In genomic region chr2:77506308-77506707, GRCm38 (mm10) we compare ENCODE assay signal across 8 mouse cellular contexts.
DNase-seq lines count a peak whose midpoint lies in the region; ATAC-seq and TF ChIP-seq lines count a peak whose summit lies in the region.

No protein-coding gene starts in this region.

- no peak overlapping the region for H3K27ac ChIP-seq in kidney, embryonic 16.5 days (ENCODE audit: low read length)
- no peak overlapping the region for H3K27ac ChIP-seq in embryonic facial prominence, embryonic 14.5 days (replicated peaks; ENCODE audit: low read depth, low read length)
- H3K27ac ChIP-seq in limb, embryonic 10.5 days, result 0 out of 2 replicates have a peak overlapping the region, but pooled peaks have one; percentile 21
- H3K27ac ChIP-seq in midbrain, postnatal 0 days (ENCODE audit: low read depth, low read length), result no peak overlapping the region

- WGBS in kidney, embryonic 16.5 days, result 6% methylated on average over 7 of the region's 7 CpGs
- 10% methylated on average over 7 of the region's 7 CpGs for WGBS in embryonic facial prominence, embryonic 14.5 days
- 2% methylated on average over 7 of the region's 7 CpGs for WGBS in limb, embryonic 10.5 days
- 4% methylated on average over 7 of the region's 7 CpGs for WGBS in midbrain, postnatal 0 days

- H3K4me2 ChIP-seq in kidney, embryonic 16.5 days (replicated peaks; ENCODE audit: low read depth, low read length), result peak overlapping the region; percentile 49
- peak overlapping the region; percentile 32 for H3K4me2 ChIP-seq in embryonic facial prominence, embryonic 14.5 days (ENCODE audit: low read depth, low read length)
- H3K4me2 ChIP-seq in midbrain, postnatal 0 days (ENCODE audit: low read depth, low read length, poor library complexity, severe bottlenecking), result 0 out of 2 replicates have a peak overlapping the region, but pooled peaks have one; percentile 12

- H3K4me3 ChIP-seq in kidney, embryonic 16.5 days (ENCODE audit: low read length), result peak overlapping the region; percentile 27
- no peak overlapping the region for H3K4me3 ChIP-seq in embryonic facial prominence, embryonic 14.5 days (ENCODE audit: low read depth, low read length)
- H3K4me3 ChIP-seq in limb, embryonic 10.5 days, result peak overlapping the region; percentile 36
- no peak overlapping the region for H3K4me3 ChIP-seq in midbrain, postnatal 0 days (ENCODE audit: low read depth, low read length)

- no peaks in the 10 kb centered on the region for H3K9me3 ChIP-seq in kidney, embryonic 16.5 days (ENCODE audit: low read length)
- no peaks in the 10 kb centered on the region for H3K9me3 ChIP-seq in embryonic facial prominence, embryonic 14.5 days (ENCODE audit: control insufficient read depth, low read length)
- no peaks in the 10 kb centered on the region for H3K9me3 ChIP-seq in limb, embryonic 10.5 days (replicated peaks)
- no peaks in the 10 kb centered on the region for H3K9me3 ChIP-seq in midbrain, postnatal 0 days (ENCODE audit: low read length)

- no peak for TF ChIP-seq CTCF in midbrain, postnatal 0 days (IDR thresholded peaks at IDR 0.05)

- H3K9ac ChIP-seq in kidney, embryonic 16.5 days (replicated peaks; ENCODE audit: low read length), result 0 out of 2 replicates have a peak overlapping the region, but pooled peaks have one; percentile 16
- H3K9ac ChIP-seq in embryonic facial prominence, embryonic 14.5 days (ENCODE audit: low read depth, low read length), result no peak overlapping the region
- no peak overlapping the region for H3K9ac ChIP-seq in midbrain, postnatal 0 days (replicated peaks; ENCODE audit: low read length, poor library complexity, severe bottlenecking)

- no peaks in the 10 kb centered on the region for H3K27me3 ChIP-seq in kidney, embryonic 16.5 days (ENCODE audit: insufficient read depth, low read length)
- H3K27me3 ChIP-seq in embryonic facial prominence, embryonic 14.5 days (replicated peaks; ENCODE audit: control insufficient read depth, insufficient read depth, low read length), result no peaks in the 10 kb centered on the region
- no peaks in the 10 kb centered on the region for H3K27me3 ChIP-seq in limb, embryonic 10.5 days (ENCODE audit: low read depth, poor library complexity, severe bottlenecking)
- H3K27me3 ChIP-seq in midbrain, postnatal 0 days (ENCODE audit: insufficient read depth, low read length), result no peaks in the 10 kb centered on the region

- ATAC-seq in kidney, embryonic 16.5 days (ENCODE audit: low FRiP score, low TSS enrichment), result peak; percentile 54; the same call in 1 of the 2 replicates
- ATAC-seq in embryonic facial prominence, embryonic 14.5 days (ENCODE audit: low read depth), result no peak
- peak; percentile 38; the same call in 1 of the 2 replicates for ATAC-seq in midbrain, postnatal 0 days (ENCODE audit: low FRiP score)

- intact Hi-C loops in left cerebral cortex, postnatal 10 days (cut with DNase I), result no loop called here

- H3K36me3 ChIP-seq in kidney, embryonic 16.5 days (ENCODE audit: insufficient read depth, low read length), result no peaks in the 10 kb centered on the region
- H3K36me3 ChIP-seq in embryonic facial prominence, embryonic 14.5 days (ENCODE audit: control insufficient read depth, insufficient read depth, low read length), result no peaks in the 10 kb centered on the region
- H3K36me3 ChIP-seq in limb, embryonic 10.5 days, result no peaks in the 10 kb centered on the region
- no peaks in the 10 kb centered on the region for H3K36me3 ChIP-seq in midbrain, postnatal 0 days (ENCODE audit: insufficient read depth, low read length)

- DNase-seq in kidney, adult 18-20 months, result no peak
- no peak for DNase-seq in embryonic facial prominence, embryonic 14.5 days (ENCODE audit: low spot score)
- no peak for DNase-seq in limb, embryonic 10.5 days (ENCODE audit: low spot score)
- DNase-seq in midbrain, postnatal 0 days (ENCODE audit: low spot score), result no peak
- DNase-seq in testis, postnatal 14 days (ENCODE audit: low spot score), result no peak
- DNase-seq in left cerebral cortex, postnatal 10 days (ENCODE audit: extremely low spot score in 1 of 2, low spot score in 2 of 2), result no peak
- no peak for DNase-seq in natural killer cell, adult 2 months (ENCODE audit: low spot score in 2 of 2)

- peaks cover 8% of the 10 kb centered on the region for H3K4me1 ChIP-seq in kidney, embryonic 16.5 days (ENCODE audit: insufficient read depth, low read length)
- H3K4me1 ChIP-seq in embryonic facial prominence, embryonic 14.5 days (ENCODE audit: control insufficient read depth, insufficient read depth, low read length), result no peaks in the 10 kb centered on the region
- H3K4me1 ChIP-seq in limb, embryonic 10.5 days, result peaks cover 10% of the 10 kb centered on the region
- no peaks in the 10 kb centered on the region for H3K4me1 ChIP-seq in midbrain, postnatal 0 days (ENCODE audit: insufficient read depth, low read length)

Comparison
In these comparisons a context has a peak if more than half of its experiments do, and no peak if none do; other contexts are left out.
1. H3K4me3 ChIP-seq: peak in kidney, embryonic 16.5 days (single experiment) and limb, embryonic 10.5 days (single experiment); none in embryonic facial prominence, embryonic 14.5 days (single experiment) and midbrain, postnatal 0 days (single experiment).
2. Peak in every context shown above with its lines, with median percentiles within 50 percentile points of each other: H3K4me2 ChIP-seq.